Mouse (Mus musculus) right cerebral cortex, postnatal 36 days (tissue): Measurements from ENCODE around the gene Pdzd2.

ENCODE experiments used
- DNase-seq, 2 experiments: peaks; one replicate each; pipeline ENCODE4 v3.0.0; 2022; ENCODE audit warnings: low spot score in 2 of 2, mixed read lengths in 1 of 2

Pdzd2 gene

GRCm38 (mm10) chr15:12354281-12354810 lies 385.4 kb downstream of the Pdzd2 start:
- no peak for DNase-seq

GRCm38 (mm10) chr15:12351470-12351869 lies 388.3 kb downstream of the Pdzd2 start:
- no peak for DNase-seq

GRCm38 (mm10) chr15:12349840-12350239 lies 389.9 kb downstream of the Pdzd2 start:
- DNase-seq = no peak

GRCm38 (mm10) chr15:12348950-12349349 lies 390.8 kb downstream of the Pdzd2 start:
- DNase-seq = no peak

GRCm38 (mm10) chr15:12346916-12347315 lies 392.8 kb downstream of the Pdzd2 start:
- no peak for DNase-seq

GRCm38 (mm10) chr15:12341401-12341758 lies 398.3 kb downstream of the Pdzd2 start:
- DNase-seq = no peak

- no peak for DNase-seq
Measured at GRCm38 (mm10) chr15:12340536-12341400, 399.0 kb downstream of the Pdzd2 start.

GRCm38 (mm10) chr15:12337779-12338137 lies 402.0 kb downstream of the Pdzd2 start:
- DNase-seq = no peak

- no peak for DNase-seq
Measured at GRCm38 (mm10) chr15:12337030-12337778, 402.5 kb downstream of the Pdzd2 start.

GRCm38 (mm10) chr15:12334381-12334780 lies 405.3 kb downstream of the Pdzd2 start:
- no peak for DNase-seq

- DNase-seq = no peak
Measured at GRCm38 (mm10) chr15:12331300-12331699, 408.4 kb downstream of the Pdzd2 start.

GRCm38 (mm10) chr15:12330892-12331291 lies 408.8 kb downstream of the Pdzd2 start:
- DNase-seq = no peak

GRCm38 (mm10) chr15:12330389-12330788 lies 409.3 kb downstream of the Pdzd2 start:
- DNase-seq = no peak

GRCm38 (mm10) chr15:12324326-12324725 lies 415.4 kb downstream of the Pdzd2 start:
- no peak for DNase-seq

- no peak for DNase-seq
Measured at GRCm38 (mm10) chr15:12322676-12323402, 416.9 kb downstream of the Pdzd2 start.

- DNase-seq = peak in 1 of 2 experiments; percentile 5
Measured at GRCm38 (mm10) chr15:12321788-12322621, 417.7 kb downstream of the Pdzd2 start, which contains the start of gene 1810049J17Rik. Gene 1810049J17Rik (minus strand): TSS chr15:12321899.

GRCm38 (mm10) chr15:12321091-12321787 lies 418.5 kb downstream of the Pdzd2 start, which contains the start of gene Golph3:
Gene Golph3 (plus strand): TSS chr15:12321450.
- peak; percentile 91 to 94 for DNase-seq

- no peak for DNase-seq
Measured at GRCm38 (mm10) chr15:12320441-12321090, 419.2 kb downstream of the Pdzd2 start.

GRCm38 (mm10) chr15:12319889-12320288 lies 419.8 kb downstream of the Pdzd2 start:
- no peak for DNase-seq

GRCm38 (mm10) chr15:12318451-12318850 lies 421.3 kb downstream of the Pdzd2 start:
- DNase-seq = no peak
